Mouse (Mus musculus): ENCODE results near the gene Arid1b.

DNA sequence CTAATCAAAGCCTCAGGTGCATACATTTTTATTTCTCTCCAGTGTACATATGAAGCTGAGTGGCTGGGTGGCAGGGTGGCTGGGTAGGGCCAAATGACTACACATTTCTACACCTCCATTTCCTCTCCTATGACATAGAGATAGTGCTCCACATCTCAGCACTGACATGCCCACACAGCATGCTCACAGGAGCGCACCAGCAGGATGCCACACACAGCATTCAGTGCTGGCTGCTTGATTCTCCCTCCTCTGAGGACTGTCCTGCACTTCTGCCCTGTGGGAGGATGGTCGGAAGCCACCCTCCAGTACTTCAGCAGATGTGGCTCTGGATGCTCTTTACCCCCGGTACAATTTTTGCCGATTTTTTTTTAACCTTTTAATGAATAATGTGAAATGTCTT lies 172.0 kb downstream of the Arid1b start:
- TF ChIP-seq GATA1 (IDR thresholded peaks at IDR 0.05; ENCODE audit: borderline replicate concordance, low read length) (no peak), FLI1 (IDR thresholded peaks at IDR 0.05; ENCODE audit: low read length) (no peak)

Data from megakaryocyte, embryonic 14.5 days (primary cell).